Mouse (Mus musculus) heart, postnatal 0 days (tissue): ENCODE results near the gene Kcnip3. TPM values are rescaled to one million over a fixed set of nuclear protein-coding genes. Genes with fewer than 3 reads are reported as not detected.

ENCODE experiments used
- ATAC-seq: fragments of 200-750 bp; cut with Nextera tagmentation; 2 replicates; pipeline ENCODE4 v1.8.0; 2017; ENCODE audit warnings: low read depth, moderate number of reproducible peaks, moderate library complexity; ENCODE audit not compliant: insufficient read depth
- DNase-seq: peaks from one replicate; pipeline ENCODE4 v3.0.0-alpha.2; 2016; ENCODE audit warnings: low spot score
- H3K27ac ChIP-seq: fragments of 300-500 bp; sonication (generic); 2 replicates; pipeline ENCODE4 v1.5.1; 2014; ENCODE audit warnings: low read depth, mild to moderate bottlenecking
- H3K27me3 ChIP-seq: fragments of 300-500 bp; sonication (generic); 2 replicates; pipeline ENCODE4 v1.6.1; 2014; ENCODE audit warnings: low read length, mixed read lengths; ENCODE audit not compliant: control insufficient read depth, insufficient read depth
- H3K36me3 ChIP-seq: fragments of 300-500 bp; sonication (generic); replicated peaks from 2 replicates; pipeline ENCODE4 v1.6.1; 2014; ENCODE audit warnings: low read length, mixed read lengths; ENCODE audit not compliant: control insufficient read depth, insufficient read depth
- H3K4me1 ChIP-seq: fragments of 300-500 bp; sonication (generic); 2 replicates; pipeline ENCODE4 v1.6.1; 2014; ENCODE audit warnings: antibody characterized with exemption; ENCODE audit not compliant: control insufficient read depth, insufficient read depth
- H3K4me2 ChIP-seq: fragments of 300-500 bp; sonication (generic); 2 replicates; pipeline ENCODE4 v1.6.1; 2014; ENCODE audit warnings: low read depth, mild to moderate bottlenecking, low read length, moderate library complexity
- H3K4me3 ChIP-seq: fragments of 300-500 bp; sonication (generic); 2 replicates; pipeline ENCODE4 v1.5.1; 2014; ENCODE audit warnings: low read depth, low read length
- H3K9ac ChIP-seq: fragments of 300-500 bp; sonication (generic); replicated peaks from 2 replicates; pipeline ENCODE4 v1.6.1; 2014; ENCODE audit warnings: low read depth, low read length, mixed read lengths
- H3K9me3 ChIP-seq: fragments of 300-500 bp; sonication (generic); replicated peaks from 2 replicates; pipeline ENCODE4 v1.6.1; 2016; ENCODE audit warnings: low read length; ENCODE audit not compliant: control insufficient read depth
- CTCF ChIP-seq: IDR thresholded peaks from 2 replicates; pipeline ENCODE4 v1.5.1; 2016; ENCODE audit warnings: antibody characterized with exemption, control low read depth, low read depth
- EP300 ChIP-seq: IDR thresholded peaks from 2 replicates; pipeline ENCODE4 v1.6.1; 2016; ENCODE audit warnings: antibody characterized with exemption, low read depth
- WGBS: fragments of 180-500 bp; shearing (Covaris S2); extraction: QIAGEN DNeasy Blood & Tissue Kit; methylation state at CpG from one replicate; pipeline ENCODE4 v1.1.7; 2014; 5-methylcytosine and 5-hydroxymethylcytosine counted together
- polyA plus RNA-seq: library from polyadenylated mRNA; unstranded; fragments of >200 nt; fragmentation: Nextera tagmentation; extraction: Ambion mirVana; gene quantifications from 2 replicates; pipeline ENCODE4 v1.2.1, GENCODE M21; 2015
- total RNA-seq: library from RNA; depleted of rRNA; stranded (reverse); fragments of >200 nt; gene quantifications from 2 replicates; pipeline ENCODE4 v1.2.3, GENCODE M21; 2014; ENCODE audit warnings: low replicate concordance

Kcnip3 gene
- total and polyA plus RNA-seq, 2 experiments from 2014 or later = 0.20 to 7.9 TPM

- Histone ChIP-seq H3K4me3 (no peak overlapping the region), H3K36me3 (peaks cover 15% of the 10 kb centered on the region), H3K27ac (no peak overlapping the region), H3K4me1 (no peaks in the 10 kb centered on the region), H3K27me3 (no peaks in the 10 kb centered on the region), H3K9me3 (no peaks in the 10 kb centered on the region), H3K9ac (no peak overlapping the region), H3K4me2 (no peak overlapping the region)
- 13% methylated on average over 2 of the region's 2 CpGs for WGBS
- DNase-seq = no peak
- TF ChIP-seq EP300 (no peak), CTCF (peak; percentile 41; the same call in 1 of the 2 replicates)
- no peak for ATAC-seq
Observed at GRCm38 (mm10) chr2:127435135-127435534, 86.8 kb downstream of the Kcnip3 start.

GRCm38 (mm10) chr2:127433487-127434295, 88.2 kb downstream of the Kcnip3 start:
- Histone ChIP-seq H3K27me3 (0 out of 2 replicates have a peak, but pooled peaks cover 4% of the 10 kb centered on the region), H3K9me3 (no peaks in the 10 kb centered on the region)
- 75% methylated on average over 9 of the region's 9 CpGs for WGBS

GRCm38 (mm10) chr2:127430238-127430637, 91.7 kb downstream of the Kcnip3 start:
- Histone ChIP-seq H3K36me3 (no peaks in the 10 kb centered on the region), H3K4me3 (no peak overlapping the region)

More at GRCm38 (mm10) chr2:127433487-127434295, 88.2 kb downstream of the Kcnip3 start:
- H3K4me2 ChIP-seq = no peak overlapping the region
- no peaks in the 10 kb centered on the region for H3K4me1 ChIP-seq
- DNase-seq (no peak), ATAC-seq (0 out of 2 replicates have a peak, but pooled peaks have one; percentile 24)
- TF ChIP-seq CTCF = no peak
- no peak for TF ChIP-seq EP300
- no peak overlapping the region for H3K4me3 ChIP-seq
- H3K9ac ChIP-seq = no peak overlapping the region
- peaks cover 14% of the 10 kb centered on the region for H3K36me3 ChIP-seq
- no peak overlapping the region for H3K27ac ChIP-seq

GRCm38 (mm10) chr2:127424977-127425376, 96.9 kb downstream of the Kcnip3 start, which contains the start of gene Gpat2:
Gpat2 (plus strand) TSS chr2:127425199.
- H3K27ac ChIP-seq = no peak within 1 kb of the TSS
- WGBS = 81% methylated on average over 17 of the region's 17 CpGs

More at GRCm38 (mm10) chr2:127430238-127430637, 91.7 kb downstream of the Kcnip3 start:
- no peaks in the 10 kb centered on the region for H3K9me3 ChIP-seq
- no peak overlapping the region for H3K27ac ChIP-seq
- H3K27me3 ChIP-seq = peaks cover 4% of the 10 kb centered on the region; the same call in 1 of the 2 replicates
- 0 out of 2 replicates have a peak, but pooled peaks have one; percentile 12 for ATAC-seq
- H3K4me2 ChIP-seq = no peak overlapping the region
- no peak overlapping the region for H3K9ac ChIP-seq
- DNase-seq = peak; percentile 73
- H3K4me1 ChIP-seq = no peaks in the 10 kb centered on the region
- 9% methylated on average over 3 of the region's 3 CpGs for WGBS
- TF ChIP-seq CTCF (peak; percentile 79), EP300 (no peak)

GRCm38 (mm10) chr2:127418266-127418970, 103.5 kb downstream of the Kcnip3 start:
- 60% methylated on average over 10 of the region's 10 CpGs for WGBS
- no peak for ATAC-seq
- no peak for TF ChIP-seq CTCF
- no peak for TF ChIP-seq EP300

More at GRCm38 (mm10) chr2:127424977-127425376, 96.9 kb downstream of the Kcnip3 start, which contains the start of gene Gpat2:
- ATAC-seq (no peak), DNase-seq (no peak)
- TF ChIP-seq EP300 (no peak), CTCF (no peak)
- Histone ChIP-seq H3K36me3 (no peaks in the 10 kb centered on the region), H3K27me3 (peaks cover 4% of the 10 kb centered on the region; the same call in 1 of the 2 replicates), H3K9me3 (no peaks in the 10 kb centered on the region), H3K4me1 (no peaks in the 10 kb centered on the region), H3K4me3 (no peak within 1 kb of the TSS), H3K4me2 (no peak within 1 kb of the TSS), H3K9ac (no peak within 1 kb of the TSS)

More at GRCm38 (mm10) chr2:127418266-127418970, 103.5 kb downstream of the Kcnip3 start:
- Histone ChIP-seq H3K36me3 (no peaks in the 10 kb centered on the region), H3K27me3 (0 out of 2 replicates have a peak, but pooled peaks cover 3% of the 10 kb centered on the region), H3K9ac (no peak overlapping the region), H3K27ac (no peak overlapping the region), H3K4me3 (no peak overlapping the region), H3K4me2 (no peak overlapping the region), H3K9me3 (no peaks in the 10 kb centered on the region), H3K4me1 (no peaks in the 10 kb centered on the region)
- DNase-seq = no peak
